Mouse (Mus musculus) limb, embryonic 11.5 days (tissue): ENCODE results near the gene Fsd1l. TPM values are rescaled to one million over a fixed set of nuclear protein-coding genes. Genes with fewer than 3 reads are reported as not detected.
"Not testable (repeated sequence)": the region's sequence is repeated elsewhere in the genome, so short reads cannot be mapped to it uniquely, and the experiment has no call there.

Experiments
- ATAC-seq: fragments of 200-750 bp; cut with Nextera tagmentation; 2 replicates; pipeline ENCODE4 v1.8.0; 2017; ENCODE audit warnings: low read depth; ENCODE audit not compliant: insufficient number of reproducible peaks, low FRiP score, low TSS enrichment
- DNase-seq: peaks from one replicate; pipeline ENCODE4 v3.0.0-alpha.2; 2015; ENCODE audit warnings: low spot score
- H3K27ac ChIP-seq: fragments of 300-500 bp; sonication (generic); replicated peaks from 2 replicates; pipeline ENCODE4 v1.5.1; 2014; ENCODE audit warnings: low read depth, mild to moderate bottlenecking, low read length
- H3K27me3 ChIP-seq: fragments of 300-500 bp; sonication (generic); 2 replicates; pipeline ENCODE4 v1.6.1; 2014; ENCODE audit warnings: mild to moderate bottlenecking, low read length, mixed read lengths; ENCODE audit not compliant: control insufficient read depth, insufficient read depth
- H3K36me3 ChIP-seq: fragments of 300-500 bp; sonication (generic); 2 replicates; pipeline ENCODE4 v1.6.1; 2014; ENCODE audit warnings: mild to moderate bottlenecking, low read length, moderate library complexity, mixed read lengths; ENCODE audit not compliant: control insufficient read depth, insufficient read depth
- H3K4me1 ChIP-seq: fragments of 300-500 bp; sonication (generic); 2 replicates; pipeline ENCODE4 v1.6.1; 2014; ENCODE audit warnings: low read length, mixed read lengths; ENCODE audit not compliant: control insufficient read depth, insufficient read depth
- H3K4me2 ChIP-seq: fragments of 300-500 bp; sonication (generic); 2 replicates; pipeline ENCODE4 v1.6.1; 2014; ENCODE audit warnings: low read depth, mild to moderate bottlenecking, moderate library complexity; ENCODE audit not compliant: severe bottlenecking
- H3K4me3 ChIP-seq: fragments of 300-500 bp; sonication (generic); 2 replicates; pipeline ENCODE4 v1.5.1; 2014; ENCODE audit warnings: low read depth, low read length
- H3K9ac ChIP-seq: fragments of 300-500 bp; sonication (generic); 2 replicates; pipeline ENCODE4 v1.6.1; 2014; ENCODE audit warnings: mild to moderate bottlenecking, low read length
- H3K9me3 ChIP-seq: fragments of 300-500 bp; sonication (generic); 2 replicates; pipeline ENCODE4 v1.6.1; 2016; ENCODE audit warnings: low read length; ENCODE audit not compliant: control insufficient read depth
- WGBS: fragments of 180-500 bp; shearing (Covaris S2); extraction: QIAGEN DNeasy Blood & Tissue Kit; methylation state at CpG from one replicate; pipeline ENCODE4 v1.1.7; 2014; 5-methylcytosine and 5-hydroxymethylcytosine counted together
- polyA plus RNA-seq: library from polyadenylated mRNA; unstranded; fragments of >200 nt; fragmentation: Nextera tagmentation; extraction: Ambion mirVana; gene quantifications from 2 replicates; pipeline ENCODE4 v1.2.1, GENCODE M21; 2014

Gene Fsd1l
- polyA plus RNA-seq, 1 experiment from 2014 or later, result 7.8 TPM

DNA sequence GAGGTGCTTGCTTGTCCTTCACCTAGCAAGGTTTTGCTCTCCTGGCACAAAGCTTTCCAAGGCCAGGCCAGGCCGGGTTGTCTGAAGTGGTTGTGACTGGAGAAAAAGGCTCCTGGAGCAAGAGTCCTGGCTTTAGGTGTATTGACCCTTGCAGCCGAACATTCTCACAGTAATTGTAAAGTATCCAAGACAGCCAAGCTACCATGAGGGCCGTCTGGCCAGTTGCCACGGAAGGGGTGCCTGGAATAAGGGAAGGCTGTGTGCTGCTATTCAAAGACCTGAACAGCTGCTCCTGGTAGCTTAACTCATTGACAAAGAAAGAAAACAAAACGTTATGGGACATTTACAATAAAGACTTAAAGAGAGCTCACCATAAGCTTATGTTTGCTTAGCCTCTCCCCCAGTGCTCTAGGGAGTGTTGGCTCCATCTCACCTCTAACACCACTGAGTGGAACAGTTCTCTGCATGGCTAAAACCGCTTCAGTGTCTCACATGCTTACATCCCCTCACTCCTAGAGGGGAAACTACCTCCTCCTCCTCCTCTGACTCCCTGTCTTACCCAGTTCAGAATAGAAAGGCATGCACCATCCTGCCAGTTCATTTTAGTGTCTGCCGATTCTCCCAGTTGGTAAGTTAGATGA, 6.1 kb downstream of the Fsd1l start:
- no peak for ATAC-seq
- DNase-seq, result no peak
- no peaks in the 10 kb centered on the region for H3K36me3 ChIP-seq
- H3K27me3 ChIP-seq, result no peaks in the 10 kb centered on the region
- no peak overlapping the region for H3K9ac ChIP-seq
- no peak overlapping the region for H3K27ac ChIP-seq
- H3K9me3 ChIP-seq, result no peaks in the 10 kb centered on the region
- H3K4me1 ChIP-seq, result no peaks in the 10 kb centered on the region
- no peak overlapping the region for H3K4me3 ChIP-seq
- H3K4me2 ChIP-seq, result no peak overlapping the region
- 81% methylated on average over 7 of the region's 7 CpGs for WGBS

- no peaks in the 10 kb centered on the region for H3K27me3 ChIP-seq
- 92% methylated on average over 7 of the region's 7 CpGs for WGBS
- no peak overlapping the region for H3K4me3 ChIP-seq
- no peak overlapping the region for H3K9ac ChIP-seq
- ATAC-seq (no peak), DNase-seq (no peak)
- no peaks in the 10 kb centered on the region for H3K36me3 ChIP-seq
- H3K9me3 ChIP-seq, result no peaks in the 10 kb centered on the region
- no peak overlapping the region for H3K4me2 ChIP-seq
- no peak overlapping the region for H3K27ac ChIP-seq
- H3K4me1 ChIP-seq, result no peaks in the 10 kb centered on the region
Measured at GRCm38 (mm10) chr4:53638549-53639123, 7.4 kb downstream of the Fsd1l start.

GRCm38 (mm10) chr4:53658029-53658428, 26.8 kb downstream of the Fsd1l start:
- Histone ChIP-seq H3K4me1 (no peaks in the 10 kb centered on the region), H3K27me3 (no peaks in the 10 kb centered on the region), H3K9ac (no peak overlapping the region), H3K4me2 (no peak overlapping the region), H3K4me3 (no peak overlapping the region), H3K27ac (no peak overlapping the region), H3K9me3 (no peaks in the 10 kb centered on the region), H3K36me3 (peaks cover 2% of the 10 kb centered on the region; the same call in 1 of the 2 replicates)
- no peak for ATAC-seq
- DNase-seq, result no peak
- 75% methylated on average over 3 of the region's 3 CpGs for WGBS

DNA sequence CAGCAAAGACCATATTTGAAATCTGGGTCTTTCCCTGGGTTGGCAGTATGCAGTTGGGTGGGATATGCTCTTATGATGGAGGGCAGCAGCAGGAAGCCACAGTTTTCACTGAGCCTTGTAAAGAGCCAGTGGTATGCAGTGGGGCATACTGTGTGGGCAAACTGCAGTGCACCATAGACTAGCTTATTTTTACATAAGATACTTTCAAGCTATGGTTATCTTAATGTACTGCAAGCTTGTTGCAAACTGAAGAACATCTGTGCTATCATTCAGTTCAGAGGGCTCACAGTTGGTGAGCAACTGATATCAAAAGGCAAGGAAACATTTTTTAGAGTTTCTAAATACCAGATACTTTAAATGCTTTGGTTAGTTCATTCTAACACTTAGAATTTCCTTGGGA, 29.4 kb downstream of the Fsd1l start:
- DNase-seq (no peak), ATAC-seq (no peak)
- H3K27ac ChIP-seq, result no peak overlapping the region
- no peak overlapping the region for H3K9ac ChIP-seq
- no peaks in the 10 kb centered on the region for H3K4me1 ChIP-seq
- no peaks in the 10 kb centered on the region for H3K9me3 ChIP-seq
- H3K4me3 ChIP-seq, result no peak overlapping the region
- no peak overlapping the region for H3K4me2 ChIP-seq
- no peaks in the 10 kb centered on the region for H3K27me3 ChIP-seq
- H3K36me3 ChIP-seq, result no peaks in the 10 kb centered on the region

DNA sequence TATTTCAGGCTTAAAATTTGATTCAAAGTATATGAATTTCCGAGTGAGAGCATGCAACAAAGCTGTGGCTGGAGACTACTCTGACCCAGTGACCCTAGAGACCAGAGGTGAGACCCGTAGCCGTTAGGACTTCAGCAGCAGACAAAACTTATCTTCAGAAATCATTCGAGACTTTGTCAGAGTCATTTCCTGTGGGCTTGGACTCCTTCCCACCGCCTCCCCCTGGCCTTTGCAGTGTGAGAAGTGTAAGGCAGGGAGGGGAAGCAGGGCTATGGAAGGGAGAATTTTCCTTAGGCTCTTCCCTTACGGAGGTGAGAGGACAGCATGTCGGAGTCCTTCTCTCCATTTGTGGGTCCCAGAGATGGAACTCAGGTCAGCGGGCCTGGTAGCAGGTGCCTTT, 50.8 kb downstream of the Fsd1l start:
- H3K9ac ChIP-seq, result no peak overlapping the region
- no peak overlapping the region for H3K27ac ChIP-seq
- no peaks in the 10 kb centered on the region for H3K4me1 ChIP-seq
- H3K27me3 ChIP-seq, result no peaks in the 10 kb centered on the region
- ATAC-seq (no peak), DNase-seq (no peak)
- no peaks in the 10 kb centered on the region for H3K36me3 ChIP-seq
- WGBS, result 87% methylated on average over 8 of the region's 8 CpGs
- no peaks in the 10 kb centered on the region for H3K9me3 ChIP-seq
- no peak overlapping the region for H3K4me3 ChIP-seq
- no peak overlapping the region for H3K4me2 ChIP-seq

DNA sequence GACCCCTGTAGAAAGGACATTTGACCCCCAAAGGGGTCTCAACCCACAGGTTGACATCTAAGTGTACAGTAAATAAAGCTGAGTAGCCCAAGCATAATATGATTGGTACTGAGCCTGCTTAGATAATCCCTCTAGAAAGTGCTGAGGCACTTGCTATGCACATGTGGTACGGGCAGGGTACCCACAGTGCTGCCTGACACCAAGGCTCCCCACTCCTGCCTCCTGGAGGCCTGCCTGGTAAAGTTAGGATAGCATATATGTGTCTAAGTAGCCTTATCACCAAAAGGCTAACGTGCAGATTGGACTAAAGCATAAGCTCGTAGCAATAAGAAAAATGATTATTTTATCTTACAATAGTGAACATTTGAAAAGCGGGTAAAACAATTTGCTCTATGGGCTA, 57.7 kb downstream of the Fsd1l start:
- H3K36me3 ChIP-seq, result no peaks in the 10 kb centered on the region
- H3K27ac ChIP-seq, result no peak overlapping the region
- 90% methylated on average over 4 of the region's 4 CpGs for WGBS
- no peak overlapping the region for H3K9ac ChIP-seq
- no peak for DNase-seq
- H3K4me3 ChIP-seq, result no peak overlapping the region
- ATAC-seq, result no peak
- no peaks in the 10 kb centered on the region for H3K4me1 ChIP-seq
- H3K9me3 ChIP-seq, result no peaks in the 10 kb centered on the region
- H3K4me2 ChIP-seq, result no peak overlapping the region
- no peaks in the 10 kb centered on the region for H3K27me3 ChIP-seq

- no peaks in the 10 kb centered on the region for H3K36me3 ChIP-seq
- H3K4me3 ChIP-seq, result no peak overlapping the region
- no peak overlapping the region for H3K4me2 ChIP-seq
- H3K9ac ChIP-seq, result no peak overlapping the region
- H3K4me1 ChIP-seq, result no peaks in the 10 kb centered on the region
- H3K9me3 ChIP-seq, result no peaks in the 10 kb centered on the region
- 80% methylated on average over 1 of the region's 1 CpGs for WGBS
- no peaks in the 10 kb centered on the region for H3K27me3 ChIP-seq
- ATAC-seq, result no peak
- H3K27ac ChIP-seq, result no peak overlapping the region
- no peak for DNase-seq
Measured at GRCm38 (mm10) chr4:53691418-53691817, 60.1 kb downstream of the Fsd1l start.

DNA sequence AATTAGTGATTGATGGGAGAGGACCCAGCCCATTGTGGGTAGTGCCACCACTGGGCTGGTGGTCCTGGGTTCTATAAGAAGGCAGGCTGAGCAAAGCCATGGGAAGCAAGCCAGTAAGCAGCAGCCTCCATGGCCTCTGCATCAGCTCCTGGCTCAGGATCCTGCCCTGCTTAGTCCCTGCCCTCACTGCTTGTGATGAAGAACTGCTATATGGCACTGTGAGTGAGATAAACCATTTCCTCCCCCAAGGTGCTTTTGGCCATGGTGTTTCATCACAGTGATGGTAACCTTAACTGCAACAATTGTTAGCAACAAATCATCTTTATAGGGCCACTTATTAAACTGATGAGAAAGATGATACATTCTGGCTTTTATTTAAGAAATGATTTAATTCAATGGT, 77.9 kb downstream of the Fsd1l start:
- H3K4me3 ChIP-seq, DNase-seq, H3K27me3 ChIP-seq, H3K9me3 ChIP-seq, H3K9ac ChIP-seq, H3K4me1 ChIP-seq, H3K4me2 ChIP-seq, ATAC-seq, H3K27ac ChIP-seq, H3K36me3 ChIP-seq: not testable (repeated sequence)

GRCm38 (mm10) chr4:53710021-53710420, 78.8 kb downstream of the Fsd1l start:
- Histone ChIP-seq H3K4me3 (no peak overlapping the region), H3K36me3 (no peaks in the 10 kb centered on the region), H3K4me2 (no peak overlapping the region), H3K9ac (no peak overlapping the region), H3K27ac (no peak overlapping the region), H3K27me3 (no peaks in the 10 kb centered on the region), H3K9me3 (no peaks in the 10 kb centered on the region), H3K4me1 (0 out of 2 replicates have a peak, but pooled peaks cover 2% of the 10 kb centered on the region)
- no peak for DNase-seq
- 88% methylated on average over 2 of the region's 2 CpGs for WGBS
- no peak for ATAC-seq
